Comparison of ENCODE assay signal across 20 mouse cellular contexts in genomic region chr4:120817951-120818350, GRCm38 (mm10). TPM values are rescaled to one million over a fixed set of nuclear protein-coding genes. Genes with fewer than 3 reads are reported as not detected.
DNase-seq lines count a peak whose midpoint lies in the region; ATAC-seq and TF ChIP-seq lines count a peak whose summit lies in the region.
"Had no signal": no experiment of that assay in that cellular context is flagged by ENCODE, and none has a peak within 500 bp of the region (broad histone marks: within the 10 kb centered on the region; RNA-seq: fewer than 3 reads in every experiment).

No protein-coding gene starts in this region.

- peak overlapping the region; percentile 73 for H3K27ac ChIP-seq in heart, embryonic 16.5 days (ENCODE audit: low read length)
- no peak overlapping the region for H3K27ac ChIP-seq in heart, embryonic 11.5 days (ENCODE audit: low read depth, low read length)
- H3K27ac ChIP-seq in kidney, postnatal 0 days: peak overlapping the region; percentile 25; the same call in 1 of the 2 replicates
- no peak overlapping the region; the same call in 1 of the 2 replicates for H3K27ac ChIP-seq in kidney, embryonic 14.5 days (ENCODE audit: low read depth, low read length)
- H3K27ac ChIP-seq in testis, adult 2 months (ENCODE audit: control insufficient read depth, insufficient read depth, low read depth, low read length): no peak overlapping the region
- H3K27ac ChIP-seq: forebrain, embryonic 10.5 days; hindbrain, embryonic 10.5 days; hindbrain, postnatal 0 days; macrophage; midbrain, embryonic 10.5 days had no signal

- no peak for TF ChIP-seq CTCF in kidney, postnatal 0 days (IDR thresholded peaks at IDR 0.05; ENCODE audit: low read depth)
- no peak for TF ChIP-seq CTCF in testis, adult 2 months (IDR thresholded peaks at IDR 0.05; ENCODE audit: control insufficient read depth, insufficient read depth, insufficient replicate concordance, low read depth, low read length)

- no peak for DNase-seq in kidney, postnatal 0 days (ENCODE audit: low spot score)
- DNase-seq in testis, postnatal 10 days (ENCODE audit: low spot score): no peak
- no peak for DNase-seq in cerebellum, adult 18-20 months
- DNase-seq: cerebellum, adult 2 months; cerebellum, postnatal 36 days; forebrain, postnatal 0 days; kidney, postnatal 25 days; right cerebral cortex, postnatal 25 days; thymus, postnatal 25 days had no signal

- no peak overlapping the region for H3K4me2 ChIP-seq in heart, embryonic 16.5 days (ENCODE audit: low read depth, low read length)
- H3K4me2 ChIP-seq in heart, embryonic 11.5 days: no peak overlapping the region
- no peak overlapping the region for H3K4me2 ChIP-seq in kidney, postnatal 0 days (ENCODE audit: low read length)
- no peak overlapping the region for H3K4me2 ChIP-seq in kidney, embryonic 14.5 days (replicated peaks; ENCODE audit: low read depth, low read length)

- no peak overlapping the region for H3K4me3 ChIP-seq in heart, embryonic 16.5 days (ENCODE audit: low read length)
- no peak overlapping the region for H3K4me3 ChIP-seq in heart, embryonic 11.5 days (ENCODE audit: low read depth, low read length)
- no peak overlapping the region for H3K4me3 ChIP-seq in kidney, postnatal 0 days (replicated peaks; ENCODE audit: low read depth, low read length)
- H3K4me3 ChIP-seq in kidney, embryonic 14.5 days (ENCODE audit: low read length): no peak overlapping the region
- peak overlapping the region; percentile 27; the same call in 1 of the 2 replicates for H3K4me3 ChIP-seq in testis, adult 2 months (ENCODE audit: control insufficient read depth, low read depth, low read length)
- H3K4me3 ChIP-seq: forebrain, embryonic 10.5 days; hindbrain, embryonic 10.5 days; left cerebral cortex, adult 2 months; midbrain, embryonic 10.5 days had no signal

- H3K4me1 ChIP-seq in heart, embryonic 16.5 days (ENCODE audit: control insufficient read depth, insufficient read depth, low read length): peaks cover 38% of the 10 kb centered on the region
- H3K4me1 ChIP-seq in heart, embryonic 11.5 days (ENCODE audit: control insufficient read depth, insufficient read depth, low read length): peaks cover 23% of the 10 kb centered on the region
- peaks cover 31% of the 10 kb centered on the region for H3K4me1 ChIP-seq in kidney, postnatal 0 days (replicated peaks; ENCODE audit: insufficient read depth, low read length)
- peaks cover 19% of the 10 kb centered on the region for H3K4me1 ChIP-seq in kidney, embryonic 14.5 days (ENCODE audit: control insufficient read depth, insufficient read depth, low read length)
- H3K4me1 ChIP-seq in testis, adult 2 months (ENCODE audit: control insufficient read depth, insufficient read depth, low read length): peaks cover 2% of the 10 kb centered on the region

- no peak for ATAC-seq in heart, embryonic 16.5 days (replicated peaks; ENCODE audit: extremely low read depth, insufficient read depth, low FRiP score)
- no peak for ATAC-seq in heart, embryonic 11.5 days (replicated peaks; ENCODE audit: insufficient number of reproducible peaks, low FRiP score, low TSS enrichment)
- no peak for ATAC-seq in kidney, postnatal 0 days (replicated peaks; ENCODE audit: low FRiP score, low read depth)
- no peak for ATAC-seq in kidney, embryonic 14.5 days (ENCODE audit: low FRiP score, low TSS enrichment)
- ATAC-seq: forebrain, postnatal 0 days; hindbrain, postnatal 0 days had no signal

- no peaks in the 10 kb centered on the region for H3K36me3 ChIP-seq in heart, embryonic 16.5 days (ENCODE audit: control insufficient read depth, insufficient read depth)
- peaks cover 3% of the 10 kb centered on the region; the same call in 1 of the 2 replicates for H3K36me3 ChIP-seq in heart, embryonic 11.5 days (ENCODE audit: control insufficient read depth, insufficient read depth, low read length)
- H3K36me3 ChIP-seq in kidney, postnatal 0 days (ENCODE audit: insufficient read depth, low read length): no peaks in the 10 kb centered on the region
- H3K36me3 ChIP-seq in kidney, embryonic 14.5 days (ENCODE audit: control insufficient read depth, insufficient read depth, low read length): no peaks in the 10 kb centered on the region
- H3K36me3 ChIP-seq in testis, adult 2 months (ENCODE audit: control insufficient read depth, insufficient read depth, low read length): no peaks in the 10 kb centered on the region

- H3K9me3 ChIP-seq in heart, embryonic 16.5 days (replicated peaks; ENCODE audit: control insufficient read depth, low read length): no peaks in the 10 kb centered on the region
- no peaks in the 10 kb centered on the region for H3K9me3 ChIP-seq in heart, embryonic 11.5 days (replicated peaks; ENCODE audit: control insufficient read depth, low read length)
- H3K9me3 ChIP-seq in kidney, postnatal 0 days (replicated peaks; ENCODE audit: low read length): no peaks in the 10 kb centered on the region
- no peaks in the 10 kb centered on the region for H3K9me3 ChIP-seq in kidney, embryonic 14.5 days (ENCODE audit: control insufficient read depth, low read length)
- H3K9me3 ChIP-seq: forebrain, embryonic 10.5 days; hindbrain, embryonic 10.5 days; limb, embryonic 10.5 days; midbrain, embryonic 10.5 days had no signal

- H3K9ac ChIP-seq in heart, embryonic 16.5 days (ENCODE audit: low read length): no peak overlapping the region
- H3K9ac ChIP-seq in heart, embryonic 11.5 days (ENCODE audit: low read depth, low read length): no peak overlapping the region
- no peak overlapping the region for H3K9ac ChIP-seq in kidney, postnatal 0 days (ENCODE audit: low read depth, low read length)
- H3K9ac ChIP-seq in kidney, embryonic 14.5 days (ENCODE audit: low read depth, low read length): no peak overlapping the region
- H3K9ac ChIP-seq: forebrain, postnatal 0 days had no signal

- H3K27me3 ChIP-seq in heart, embryonic 16.5 days (ENCODE audit: control insufficient read depth, insufficient read depth, low read length): no peaks in the 10 kb centered on the region
- no peaks in the 10 kb centered on the region for H3K27me3 ChIP-seq in heart, embryonic 11.5 days (ENCODE audit: control insufficient read depth, insufficient read depth, low read length)
- H3K27me3 ChIP-seq in kidney, postnatal 0 days (ENCODE audit: insufficient read depth, low read length): no peaks in the 10 kb centered on the region
- no peaks in the 10 kb centered on the region for H3K27me3 ChIP-seq in kidney, embryonic 14.5 days (ENCODE audit: control insufficient read depth, insufficient read depth, low read length)
- H3K27me3 ChIP-seq in testis, adult 2 months (ENCODE audit: control insufficient read depth, insufficient read depth, low read length): no peaks in the 10 kb centered on the region

- no peak for TF ChIP-seq POLR2A in testis, adult 2 months (IDR thresholded peaks at IDR 0.05; ENCODE audit: control insufficient read depth, low read depth, low read length)

- WGBS in heart, embryonic 16.5 days: 41% methylated on average over 2 of the region's 2 CpGs
- WGBS in heart, embryonic 11.5 days (ENCODE audit: insufficient replicate concordance): 48% methylated on average over 2 of the region's 2 CpGs
- 35% methylated on average over 2 of the region's 2 CpGs for WGBS in kidney, postnatal 0 days
- WGBS in kidney, embryonic 14.5 days: 41% methylated on average over 2 of the region's 2 CpGs

RNA-seq across cellular contexts. Expression of gene Nfyc, which starts 13.4 kb away (rescaled TPM):
- polyA plus RNA-seq in heart, embryonic 16.5 days (2015; fragmentation: Nextera tagmentation; extraction: Ambion mirVana): 102 and 106 TPM in 2 replicates
- polyA plus RNA-seq in heart, embryonic 11.5 days (2014; fragmentation: Nextera tagmentation; extraction: Ambion mirVana): 105 and 117 TPM in 2 replicates
- 107 and 108 TPM in 2 replicates for polyA plus RNA-seq in kidney, postnatal 0 days (2015; fragmentation: Nextera tagmentation; extraction: Ambion mirVana)
- polyA plus RNA-seq in kidney, embryonic 14.5 days (2014; fragmentation: Nextera tagmentation; extraction: Ambion mirVana): 106 and 133 TPM in 2 replicates
- 60.9 and 70.3 TPM in 2 replicates for polyA plus RNA-seq in testis, adult 2 months (2012; rRNA removed)

RNA-seq across cellular contexts. Expression of gene Rims3, which starts 36.7 kb away (rescaled TPM):
- 0.12 and 0.18 TPM in 2 replicates for polyA plus RNA-seq in heart, embryonic 16.5 days (2015; fragmentation: Nextera tagmentation; extraction: Ambion mirVana)
- 1.2 and 1.6 TPM in 2 replicates for polyA plus RNA-seq in heart, embryonic 11.5 days (2014; fragmentation: Nextera tagmentation; extraction: Ambion mirVana)
- polyA plus RNA-seq in kidney, postnatal 0 days (2015; fragmentation: Nextera tagmentation; extraction: Ambion mirVana): 0.21 and 0.22 TPM in 2 replicates
- 0.21 and 0.31 TPM in 2 replicates for polyA plus RNA-seq in kidney, embryonic 14.5 days (2014; fragmentation: Nextera tagmentation; extraction: Ambion mirVana)
- 3.3 and 4.0 TPM in 2 replicates for polyA plus RNA-seq in testis, adult 2 months (2012; rRNA removed)

Comparison
In these comparisons a context has a peak if more than half of its experiments do, and no peak if none do; other contexts are left out.
1. H3K27ac ChIP-seq: peak in heart, embryonic 16.5 days (single experiment) and kidney, postnatal 0 days (single experiment); none in heart, embryonic 11.5 days (single experiment), kidney, embryonic 14.5 days (single experiment) and testis, adult 2 months (single experiment).